Mouse (Mus musculus) frontal cortex, postnatal 25 days (tissue): ENCODE measurements around the gene 4632433K11Rik.
"Not testable (repeated sequence)": the region's sequence is repeated elsewhere in the genome, so short reads cannot be mapped to it uniquely, and the experiment has no call there.

Experiments used
- DNase-seq, 2 experiments: peaks; one replicate each; pipeline ENCODE4 v3.0.0; 2022; ENCODE audit warnings: low spot score in 2 of 2

4632433K11Rik gene

DNA sequence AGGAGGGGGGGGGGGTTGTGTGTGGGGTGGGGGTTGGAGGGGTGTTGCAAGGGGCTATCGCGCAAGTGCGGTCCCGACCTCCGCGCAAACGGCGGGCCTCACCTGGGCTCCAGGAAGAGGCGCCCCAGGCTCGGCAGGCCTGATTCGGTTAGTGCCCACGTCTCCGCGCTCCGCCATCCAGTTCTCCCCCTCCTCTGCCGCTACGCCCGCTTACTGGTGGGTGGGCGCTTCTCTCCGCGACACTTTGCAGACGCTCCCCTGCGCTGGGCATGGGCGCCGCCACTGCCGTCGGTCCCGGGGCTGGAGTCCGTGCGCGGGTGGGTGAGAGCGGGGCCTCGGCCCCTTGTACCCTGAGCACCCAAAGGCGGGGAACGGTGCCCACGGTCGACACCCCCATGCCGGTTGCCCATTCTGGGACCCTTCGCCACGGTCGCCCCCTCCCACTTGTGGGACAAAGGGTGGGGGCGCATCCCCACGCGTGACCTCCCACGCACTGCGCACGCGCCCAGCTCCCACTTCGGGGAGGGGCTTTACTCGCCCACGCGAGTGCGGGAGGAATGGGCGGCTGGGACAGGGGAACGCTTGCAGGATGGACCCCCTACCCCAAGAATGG lies 22.8 kb downstream of the 4632433K11Rik start:
- no peak for DNase-seq

- DNase-seq = no peak
These were observed 23.5 kb downstream of the 4632433K11Rik start for GRCm38 (mm10) chr7:5057381-5057780.

DNA sequence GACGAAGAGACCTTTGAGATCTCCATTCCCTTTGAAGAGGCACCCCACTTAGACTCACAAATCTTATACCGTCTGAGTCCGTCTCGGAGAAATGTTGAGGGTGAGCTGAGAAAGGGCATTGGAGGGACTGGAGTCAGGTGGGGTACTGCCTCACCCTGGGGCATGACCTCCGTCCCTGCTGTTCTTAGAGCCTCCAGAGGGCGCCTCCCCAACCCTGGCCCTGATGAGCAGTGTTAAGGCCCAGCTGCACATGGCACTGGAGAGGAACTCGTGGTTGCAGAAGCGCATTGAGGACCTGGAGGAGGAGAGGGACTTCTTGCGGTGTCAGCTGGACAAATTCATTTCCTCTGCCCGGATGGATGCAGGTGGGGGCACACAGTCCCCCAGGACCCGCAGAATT lies 23.9 kb downstream of the 4632433K11Rik start:
- DNase-seq = no peak

DNA sequence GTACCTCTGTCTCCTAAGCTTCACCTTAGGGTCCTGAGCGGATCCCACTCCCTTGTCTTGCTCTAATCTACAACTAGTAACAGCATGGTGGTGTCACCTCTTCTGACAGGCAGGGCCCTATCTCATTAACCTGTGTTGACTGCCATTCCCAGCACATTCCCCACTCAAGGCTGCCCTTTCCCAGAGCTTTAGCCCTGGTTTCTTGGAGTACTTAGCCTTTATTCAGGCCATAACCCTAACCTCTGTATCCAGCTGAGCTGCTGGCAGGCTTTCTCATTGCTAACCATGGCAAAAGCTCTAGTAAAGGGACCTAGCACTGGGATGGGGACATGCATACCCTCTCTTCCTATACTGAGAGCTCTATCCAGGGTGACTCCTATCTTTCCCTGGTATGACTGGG lies 24.7 kb downstream of the 4632433K11Rik start:
- DNase-seq = no peak

- DNase-seq = no peak
These were observed 25.5 kb downstream of the 4632433K11Rik start for GRCm38 (mm10) chr7:5059421-5059820.

GRCm38 (mm10) chr7:5060239-5060731 lies 26.4 kb downstream of the 4632433K11Rik start:
- DNase-seq = peak; percentile 59 to 64

- peak; percentile 99 to 100 for DNase-seq
These were observed 27.2 kb downstream of the 4632433K11Rik start for GRCm38 (mm10) chr7:5060944-5061773.

- peak; percentile 81 to 84 for DNase-seq
These were observed 27.9 kb downstream of the 4632433K11Rik start, which contains the start of gene U2af2 for GRCm38 (mm10) chr7:5061774-5062359. TSS of gene U2af2 (plus strand) at chr7:5062143.

GRCm38 (mm10) chr7:5062360-5063001 lies 28.6 kb downstream of the 4632433K11Rik start:
- DNase-seq = peak in 1 of 2 experiments; percentile 50

- DNase-seq = no peak
These were observed 31.0 kb downstream of the 4632433K11Rik start for GRCm38 (mm10) chr7:5064886-5065285.

DNA sequence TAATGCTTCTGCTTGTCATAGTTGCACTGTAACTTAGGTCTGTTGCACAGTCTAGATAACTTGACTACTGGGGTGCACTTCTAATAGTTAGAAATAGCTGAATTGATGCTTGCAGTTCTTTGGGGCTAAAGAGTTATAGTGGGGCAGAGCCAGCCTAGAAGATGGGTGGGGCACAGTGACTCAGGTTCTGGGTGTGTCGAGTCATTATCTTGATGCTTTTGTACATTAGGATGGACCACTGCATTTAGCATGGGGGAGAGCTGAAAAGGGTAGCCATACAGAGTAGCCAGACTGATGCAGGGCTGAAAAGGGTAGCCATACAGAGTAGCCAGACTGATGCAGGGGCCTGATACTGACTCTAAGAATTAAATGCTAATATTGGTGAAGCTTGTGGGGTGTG lies 39.7 kb downstream of the 4632433K11Rik start:
- no peak for DNase-seq

GRCm38 (mm10) chr7:5074984-5075383 lies 41.1 kb downstream of the 4632433K11Rik start:
- DNase-seq = no peak

GRCm38 (mm10) chr7:5076931-5077330 lies 43.0 kb downstream of the 4632433K11Rik start:
- no peak for DNase-seq

DNA sequence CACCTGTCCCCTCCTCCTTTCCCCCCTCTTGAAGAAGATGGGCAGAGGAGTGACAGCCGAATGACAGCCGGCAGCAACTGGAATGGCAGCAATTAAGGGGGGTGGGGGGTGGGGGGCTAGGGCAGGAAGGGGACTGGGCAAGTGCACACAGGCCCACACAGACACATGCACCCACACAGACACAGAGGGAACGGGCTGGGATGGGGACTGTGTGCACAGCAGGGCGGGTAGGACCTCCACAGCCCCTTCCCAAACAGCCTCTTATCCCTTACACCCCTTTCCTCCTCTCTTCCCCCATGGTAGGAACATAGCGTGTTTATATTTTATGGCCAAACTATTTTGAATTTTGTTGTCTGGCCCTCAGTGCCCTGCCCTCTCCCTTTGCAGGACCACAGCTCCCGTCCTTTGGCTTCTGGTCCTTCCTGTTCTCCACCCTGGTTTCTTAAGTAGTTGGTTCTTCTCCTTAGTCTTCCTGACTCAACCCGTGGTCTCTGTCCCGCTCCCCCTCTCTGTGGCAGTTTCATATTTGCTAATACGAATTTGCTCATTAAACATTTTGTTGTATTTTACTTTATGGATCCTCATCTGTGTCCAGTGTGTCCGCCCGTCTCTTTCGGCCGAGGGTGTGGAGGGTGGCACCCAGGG lies 45.6 kb downstream of the 4632433K11Rik start:
- DNase-seq = not testable (repeated sequence)

GRCm38 (mm10) chr7:5080010-5080751 lies 46.3 kb downstream of the 4632433K11Rik start, which contains the start of gene Epn1:
TSS of gene Epn1 (plus strand) at chr7:5080235.
- DNase-seq = peak; percentile 90 to 97

- DNase-seq = no peak
These were observed 46.9 kb downstream of the 4632433K11Rik start for GRCm38 (mm10) chr7:5080815-5081214.

DNA sequence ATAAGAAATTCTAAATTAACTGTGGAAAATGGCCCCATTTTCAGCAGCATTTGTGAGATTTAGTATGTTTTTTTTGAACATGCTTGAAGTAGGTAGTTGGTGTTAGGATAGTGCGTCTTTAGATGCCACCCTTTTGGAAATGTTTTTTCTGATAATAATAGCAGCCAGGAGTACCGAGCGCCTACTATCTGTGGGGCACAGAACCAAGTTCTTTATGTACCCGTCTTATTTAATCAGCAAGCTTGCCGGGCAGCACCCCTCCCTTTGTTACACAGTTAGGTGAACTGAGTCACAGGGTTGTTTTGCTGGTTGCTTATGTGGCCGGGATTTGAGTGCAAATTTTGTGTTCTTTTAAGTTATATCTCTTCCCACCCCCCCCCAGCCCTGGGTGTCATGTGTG lies 47.3 kb downstream of the 4632433K11Rik start:
- DNase-seq = no peak

- no peak for DNase-seq
These were observed 48.0 kb downstream of the 4632433K11Rik start for GRCm38 (mm10) chr7:5081939-5082338.

GRCm38 (mm10) chr7:5083325-5084105 lies 49.6 kb downstream of the 4632433K11Rik start:
- no peak for DNase-seq
